Mouse (Mus musculus) ZHBTc4 (cell line): ENCODE results near the gene Pik3r1.

Source experiments
- DNase-seq: peaks from one replicate; pipeline ENCODE4 v3.0.0-alpha.2; 2011; ENCODE audit warnings: low read depth, low spot score

The Pik3r1 gene

DNA sequence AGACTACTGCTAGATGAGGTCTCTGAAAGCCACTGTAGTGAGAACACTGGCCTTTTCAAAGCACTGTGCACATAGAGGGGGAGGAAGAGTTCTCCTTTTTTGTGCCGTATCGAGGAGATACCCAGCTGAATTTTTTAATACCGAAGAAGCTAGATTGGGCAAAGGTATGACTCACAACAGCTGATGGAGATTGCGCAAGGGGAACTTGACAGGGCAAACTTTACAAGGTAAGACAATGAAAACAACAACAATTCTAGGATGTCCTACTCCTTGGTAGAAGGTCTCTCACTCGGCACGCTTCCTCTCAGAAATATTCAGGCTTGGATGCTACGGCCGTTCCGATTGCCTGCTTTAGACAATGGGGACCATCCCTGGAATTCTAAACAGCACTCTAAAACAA lies 55.9 kb downstream of the Pik3r1 start:
- DNase-seq = no peak

DNA sequence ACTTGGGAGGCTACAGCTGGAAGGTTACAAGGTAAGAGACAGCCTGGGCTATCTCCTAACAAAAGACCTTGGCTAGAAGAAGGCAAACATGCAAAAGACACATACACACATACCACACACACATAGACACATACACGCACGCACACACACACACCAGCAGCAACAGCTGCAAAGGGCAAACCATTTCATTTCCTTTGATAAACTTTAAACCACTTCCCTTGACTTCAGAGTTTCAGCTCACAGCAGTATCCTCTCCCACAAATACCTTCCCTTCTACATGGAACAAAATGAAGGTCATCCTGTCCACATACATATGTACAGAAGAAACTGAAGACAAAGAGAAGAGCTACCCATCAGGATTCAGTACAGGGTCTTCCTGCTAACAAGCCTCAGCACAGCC lies 56.7 kb downstream of the Pik3r1 start:
- DNase-seq = no peak

DNA sequence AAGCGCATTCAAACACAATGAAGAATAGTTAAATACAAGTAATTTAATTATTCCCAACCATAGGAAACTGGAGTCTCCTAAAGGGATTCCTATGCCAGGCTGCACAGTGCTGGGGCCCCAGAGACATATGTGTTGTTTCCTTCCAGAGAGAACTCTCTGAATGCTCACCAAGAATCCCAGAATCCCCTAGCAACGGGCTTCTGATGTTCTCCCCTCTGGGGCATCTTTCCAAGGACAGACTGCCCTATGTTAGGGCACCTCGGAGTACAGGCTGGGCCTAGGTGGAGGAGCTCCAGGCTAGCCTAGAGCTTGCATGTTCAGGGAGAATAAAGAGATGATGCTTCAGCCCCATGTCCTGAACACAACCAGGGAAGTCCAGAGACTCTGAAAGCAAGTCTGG lies 58.2 kb downstream of the Pik3r1 start:
- no peak for DNase-seq

DNA sequence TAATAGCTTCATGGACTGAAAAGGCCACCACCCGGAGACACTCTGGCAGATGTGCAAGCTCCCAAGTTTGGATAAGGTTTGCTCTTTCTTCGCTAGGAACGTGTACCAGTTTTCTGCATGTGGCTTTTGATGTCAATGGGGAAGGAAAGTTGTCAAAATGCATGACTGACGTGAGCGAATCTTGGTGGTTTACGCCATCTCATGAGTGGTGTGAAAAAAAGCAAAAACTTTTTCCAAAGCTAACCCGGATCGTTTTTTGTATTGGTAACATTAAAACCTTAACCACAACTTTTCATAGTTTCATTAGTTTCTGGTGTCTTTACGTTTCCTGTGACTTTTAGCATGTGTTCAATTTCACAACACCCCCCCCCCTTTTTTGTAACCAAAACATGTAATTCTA lies 60.8 kb downstream of the Pik3r1 start:
- DNase-seq = no peak

DNA sequence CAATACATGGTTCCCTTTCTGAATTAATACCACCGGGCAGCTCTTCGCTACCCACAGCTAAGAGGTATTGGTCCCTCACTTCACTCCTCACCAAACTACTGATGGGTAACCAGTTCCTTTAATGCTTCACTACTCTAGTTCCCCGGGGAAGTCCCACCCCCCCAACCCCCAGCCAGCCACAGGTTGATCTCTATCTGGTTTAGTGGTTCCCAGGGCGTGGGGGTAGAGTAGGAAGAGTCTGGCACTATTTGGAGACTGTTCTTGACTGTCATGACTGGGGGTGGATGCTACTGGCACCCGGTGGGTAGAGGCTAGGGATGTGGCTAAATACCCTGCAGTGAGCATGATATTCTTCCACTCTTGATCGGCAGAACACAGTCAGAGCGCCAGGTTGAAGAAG lies 61.6 kb downstream of the Pik3r1 start:
- DNase-seq = no peak

DNA sequence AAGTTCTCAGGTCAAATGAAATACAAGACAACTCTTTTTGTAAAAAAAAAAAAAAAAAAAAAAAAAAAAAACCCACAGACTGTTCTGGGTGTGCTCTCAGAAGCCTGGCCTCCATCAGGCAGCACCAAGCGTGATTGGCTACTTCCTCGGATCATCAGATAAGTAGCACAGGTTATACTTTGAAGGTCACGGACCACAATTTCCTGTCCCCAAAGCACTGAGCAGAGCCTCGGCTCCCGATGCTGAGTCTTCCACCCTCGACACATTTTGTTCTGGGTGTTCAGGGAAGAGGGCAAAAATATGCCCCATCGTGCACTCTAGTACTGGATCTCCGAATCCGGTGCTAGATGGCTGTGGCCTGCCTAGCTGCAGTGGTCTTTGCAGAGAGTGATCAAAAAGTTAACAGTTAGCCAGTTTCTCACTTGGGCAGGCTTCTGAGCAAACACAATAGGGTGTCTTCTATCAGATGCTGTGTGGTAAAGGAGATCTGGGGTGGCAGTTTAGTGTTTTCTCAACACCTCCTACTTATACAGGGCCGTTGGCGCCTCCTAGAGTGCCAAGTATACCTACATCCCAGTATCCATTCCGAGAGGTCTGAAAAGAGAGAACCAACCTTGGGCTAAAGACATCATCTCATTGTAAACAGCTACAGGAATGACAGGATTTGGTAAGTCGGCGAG lies 65.8 kb downstream of the Pik3r1 start:
- no peak for DNase-seq

DNA sequence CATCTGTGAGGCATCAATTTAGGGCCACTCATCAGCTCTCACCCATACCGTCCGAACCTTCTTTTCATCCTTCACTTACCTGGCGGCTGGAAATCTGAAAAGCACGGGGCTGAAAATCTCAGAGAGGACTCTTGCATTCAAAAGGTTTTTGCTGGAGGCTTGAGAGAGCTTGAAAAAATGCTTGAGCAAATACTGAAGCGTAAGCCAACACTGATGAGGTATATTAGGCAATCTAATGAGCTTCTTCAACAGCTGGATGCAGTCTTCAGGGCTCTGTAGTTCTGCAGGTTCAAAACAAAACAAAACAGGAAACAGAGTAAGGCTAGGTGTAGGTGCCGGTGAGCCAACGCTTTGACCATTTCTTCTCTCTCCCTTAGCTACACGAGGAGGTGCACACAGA lies 66.4 kb downstream of the Pik3r1 start:
- no peak for DNase-seq

DNA sequence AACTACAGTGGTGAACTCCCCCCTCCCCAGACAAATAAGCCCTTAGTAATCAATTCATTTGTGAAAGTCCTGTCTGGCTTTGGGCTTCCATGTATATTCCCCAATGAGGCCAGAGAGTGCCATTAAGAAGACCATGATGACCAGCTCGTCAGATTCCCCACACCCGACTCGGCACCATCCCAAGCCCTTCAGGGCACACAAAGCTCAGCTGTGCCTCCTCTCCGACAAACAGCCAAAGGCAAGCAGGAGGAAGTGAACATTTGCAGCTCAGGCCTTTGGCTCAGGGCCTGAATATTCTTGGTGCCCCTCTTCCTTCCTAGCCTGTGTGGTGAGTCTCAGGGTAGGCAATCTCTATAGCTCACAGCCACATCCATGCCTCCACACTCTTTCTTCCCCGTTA lies 68.3 kb downstream of the Pik3r1 start:
- DNase-seq = no peak

DNA sequence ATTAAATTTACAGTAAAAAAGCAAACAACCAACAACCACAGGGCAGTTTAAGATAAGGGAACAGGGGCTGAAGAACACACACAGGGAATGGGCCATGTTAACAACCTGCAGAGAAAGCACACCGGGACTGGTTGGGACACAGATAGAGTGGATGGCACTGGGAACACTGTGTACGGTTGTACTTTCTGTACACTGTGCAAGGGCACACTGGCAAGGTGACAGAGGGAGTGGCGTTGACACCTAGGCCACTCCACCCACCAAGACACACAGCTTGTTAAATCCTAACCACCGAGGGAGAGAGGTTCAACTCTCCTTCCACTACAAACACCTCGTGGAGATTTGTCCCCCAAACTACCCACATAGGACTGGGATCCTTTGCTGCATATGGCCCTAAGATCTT lies 70.1 kb downstream of the Pik3r1 start:
- DNase-seq = no peak

DNA sequence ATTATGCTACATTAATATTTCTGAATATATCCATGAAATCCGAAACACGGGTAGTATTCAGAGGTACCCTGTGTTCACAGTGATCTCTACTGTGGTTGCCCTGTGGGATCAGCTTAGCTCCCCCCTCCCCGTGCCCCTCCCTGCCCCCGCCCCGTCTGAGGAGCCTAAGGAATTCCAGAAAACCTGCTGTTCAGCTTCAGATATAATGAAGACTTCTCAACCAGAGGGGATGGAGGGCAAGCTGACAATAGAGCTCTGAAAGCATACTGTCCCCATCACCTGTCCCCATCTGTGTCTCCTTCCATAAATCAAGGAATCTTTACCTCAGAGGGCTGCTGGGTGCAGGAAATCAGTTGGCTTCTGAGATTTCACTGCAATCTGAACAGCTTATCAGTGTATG lies 70.6 kb downstream of the Pik3r1 start:
- DNase-seq = no peak

DNA sequence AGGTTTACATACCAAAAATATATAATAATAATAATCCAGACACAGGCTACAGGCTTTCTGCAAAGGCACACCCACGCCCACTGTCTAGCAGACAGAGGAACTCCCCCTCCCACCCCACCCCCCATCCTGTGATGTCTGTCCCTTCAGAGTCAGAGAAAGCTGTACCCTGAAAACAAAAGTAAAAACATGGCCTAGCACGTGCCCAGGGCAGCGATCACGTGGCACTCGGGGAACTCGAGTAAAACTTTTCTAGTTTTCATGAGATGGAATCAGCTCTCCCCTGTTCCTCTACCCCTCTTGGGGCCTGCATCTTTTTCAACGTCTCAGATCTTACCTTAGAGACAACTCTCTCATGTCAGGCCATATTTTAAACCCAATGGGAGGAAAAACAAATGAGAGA lies 71.2 kb downstream of the Pik3r1 start:
- DNase-seq = no peak

DNA sequence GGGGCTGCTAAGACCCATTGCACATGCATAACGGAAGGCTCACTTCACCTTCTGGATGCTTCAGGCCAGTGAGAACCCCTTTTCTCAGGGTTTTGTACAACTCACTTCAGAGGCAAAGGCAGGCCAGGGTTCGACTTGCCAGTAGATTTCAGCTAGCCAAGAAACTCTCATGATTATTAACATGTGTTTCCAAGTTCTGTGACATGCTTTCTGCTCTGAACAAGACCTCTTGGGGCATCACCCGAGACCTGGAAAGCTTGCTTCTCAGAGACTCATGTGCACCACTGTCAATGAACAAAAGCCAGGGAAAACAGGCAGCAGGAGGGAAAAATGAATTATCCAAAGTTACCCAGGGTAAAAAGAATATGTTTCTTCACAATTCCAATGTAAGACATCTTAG lies 71.7 kb downstream of the Pik3r1 start:
- no peak for DNase-seq

DNA sequence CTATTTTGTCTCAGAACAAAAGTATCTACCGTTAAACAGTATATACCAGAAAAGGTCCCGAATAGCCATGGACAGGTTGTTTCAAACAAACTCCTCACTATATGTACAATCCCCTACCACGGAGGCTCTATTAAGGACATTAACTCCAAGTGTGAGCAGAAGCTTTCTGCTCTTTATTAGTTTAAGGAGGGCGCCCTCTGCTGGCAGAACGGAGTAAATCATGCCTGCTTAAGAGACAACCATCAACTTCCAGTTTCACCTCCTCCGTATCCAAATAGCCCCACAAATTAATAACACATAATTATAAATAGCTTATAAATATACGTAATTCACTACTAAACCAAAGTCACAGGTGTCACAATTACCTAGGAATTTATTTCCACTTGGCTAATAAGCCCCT lies 72.1 kb downstream of the Pik3r1 start:
- peak; percentile 87 for DNase-seq

DNA sequence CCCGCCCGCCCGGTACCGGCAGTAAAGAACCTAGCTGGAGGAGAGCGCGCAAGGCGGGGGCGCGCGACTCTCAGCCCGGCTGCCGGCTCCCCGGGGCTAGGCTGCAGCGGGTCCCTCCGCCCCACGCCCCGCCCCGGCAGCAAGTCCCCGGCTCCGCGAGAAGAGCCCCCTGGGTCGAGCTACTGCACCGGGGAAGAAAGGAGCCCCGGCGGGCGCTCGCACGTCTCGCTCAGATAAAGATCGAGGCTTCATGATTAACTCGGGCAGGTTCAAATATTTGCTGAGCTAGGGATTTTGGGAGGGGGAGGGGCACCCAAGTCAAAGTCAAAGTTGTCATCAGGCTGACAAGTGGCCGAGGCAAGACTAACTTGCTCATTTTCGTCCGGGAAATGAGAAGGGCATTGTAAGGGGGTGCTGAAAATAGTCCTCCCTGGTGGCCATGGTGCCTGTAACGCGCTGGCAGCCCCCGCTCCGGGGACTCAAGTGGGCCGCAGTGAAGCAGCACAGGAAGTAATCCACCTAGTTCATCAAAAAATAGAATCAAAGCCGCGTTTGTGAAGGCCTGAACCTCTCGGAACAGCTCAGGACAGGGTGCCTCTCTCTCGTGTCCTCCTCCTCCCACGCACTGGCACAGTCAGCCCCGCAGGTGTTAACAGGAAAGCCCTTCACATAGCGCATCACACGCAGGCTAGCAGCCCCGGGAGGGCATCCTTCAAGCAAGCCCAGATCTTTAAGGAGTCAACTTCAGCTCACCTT lies 73.3 kb downstream of the Pik3r1 start:
- DNase-seq = peak; percentile 75

DNA sequence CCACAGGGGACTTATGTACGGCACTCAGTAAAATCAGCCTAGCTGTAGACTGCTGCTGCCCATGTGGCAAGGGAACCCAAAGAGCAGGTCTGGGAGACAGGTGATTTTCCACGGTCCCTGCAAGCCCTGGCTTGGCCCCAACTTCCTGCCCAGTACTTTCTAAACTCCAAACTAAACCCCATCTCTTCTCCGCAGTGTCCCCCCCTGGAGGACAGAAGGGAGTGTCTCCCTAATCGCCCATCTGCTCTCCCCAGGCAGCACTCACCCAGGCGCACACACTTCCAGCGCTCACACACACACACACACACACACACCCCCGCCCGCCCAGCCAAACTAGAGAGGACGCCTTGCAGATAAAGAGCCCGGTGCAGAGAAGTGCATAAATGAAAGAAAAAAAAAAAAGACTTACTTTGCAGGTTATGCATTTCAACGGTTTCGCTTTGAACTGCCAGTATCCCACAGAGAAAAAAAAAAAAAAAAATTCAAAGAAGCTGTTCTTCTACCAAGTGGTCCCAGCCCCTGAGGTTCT lies 74.0 kb downstream of the Pik3r1 start:
- DNase-seq = peak; percentile 57

DNA sequence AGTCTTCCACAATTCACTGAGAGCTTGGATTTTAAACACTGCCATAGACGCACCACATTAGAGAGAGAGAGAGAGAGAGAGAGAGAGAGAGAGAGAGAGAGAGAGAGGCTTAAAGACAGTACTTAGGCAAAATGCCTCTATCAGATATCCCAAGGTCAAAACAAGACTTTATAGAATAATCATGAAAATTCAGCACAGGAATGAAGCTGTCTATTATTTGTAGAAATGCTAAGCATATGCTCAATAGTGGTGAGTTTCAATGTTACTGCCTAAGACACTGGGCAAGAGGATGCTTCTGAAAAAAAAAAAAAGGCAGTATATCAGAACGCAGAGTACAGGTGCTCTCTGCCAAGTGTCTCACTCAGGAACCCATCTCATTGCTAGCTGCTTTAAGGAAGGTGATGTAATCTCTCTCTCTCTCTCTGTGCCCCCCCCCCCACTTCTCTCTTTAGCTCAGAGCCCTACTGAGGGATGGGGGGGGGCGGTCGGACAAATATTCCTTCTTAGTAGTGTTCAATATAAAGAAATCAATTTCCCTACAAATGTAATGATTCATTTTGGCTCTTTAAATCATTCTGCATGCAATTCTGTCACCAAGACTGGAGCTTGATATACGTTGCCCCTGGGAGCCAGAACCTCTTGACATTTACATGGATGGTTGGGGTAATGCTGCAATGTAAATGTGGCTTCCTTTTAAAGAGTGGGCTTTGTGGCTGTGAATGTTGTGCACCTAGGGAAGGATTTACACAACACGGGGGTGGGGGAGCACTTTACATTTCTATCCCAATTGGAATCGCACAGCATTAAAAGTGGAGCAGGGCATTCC lies 74.9 kb downstream of the Pik3r1 start:
- DNase-seq = no peak

DNA sequence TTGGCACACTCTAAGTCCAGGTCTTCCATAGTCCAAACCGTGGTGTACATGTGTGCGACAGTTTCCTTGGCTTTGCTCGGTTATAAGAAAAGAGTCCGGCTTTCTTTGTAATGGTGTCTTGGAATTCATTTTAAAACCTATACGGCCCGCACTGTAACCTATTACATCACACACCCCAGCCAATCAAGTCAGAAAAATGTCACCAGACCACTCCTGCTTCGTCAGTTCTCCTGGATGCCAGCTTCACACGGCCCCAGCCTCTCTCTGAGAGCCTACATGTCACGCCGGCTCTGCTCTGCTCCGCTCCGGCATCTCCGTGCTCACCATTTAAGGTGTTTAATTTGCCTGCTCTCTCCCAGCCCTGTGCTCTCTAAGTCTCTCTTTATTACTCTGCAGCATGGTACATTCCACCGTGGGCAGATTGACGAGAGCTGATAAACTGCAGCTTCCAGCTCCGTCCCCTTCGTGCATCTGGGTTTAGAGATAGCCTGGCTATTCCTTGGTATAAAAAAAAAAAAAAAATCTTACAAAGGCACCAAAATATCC lies 75.7 kb downstream of the Pik3r1 start:
- DNase-seq = no peak

DNA sequence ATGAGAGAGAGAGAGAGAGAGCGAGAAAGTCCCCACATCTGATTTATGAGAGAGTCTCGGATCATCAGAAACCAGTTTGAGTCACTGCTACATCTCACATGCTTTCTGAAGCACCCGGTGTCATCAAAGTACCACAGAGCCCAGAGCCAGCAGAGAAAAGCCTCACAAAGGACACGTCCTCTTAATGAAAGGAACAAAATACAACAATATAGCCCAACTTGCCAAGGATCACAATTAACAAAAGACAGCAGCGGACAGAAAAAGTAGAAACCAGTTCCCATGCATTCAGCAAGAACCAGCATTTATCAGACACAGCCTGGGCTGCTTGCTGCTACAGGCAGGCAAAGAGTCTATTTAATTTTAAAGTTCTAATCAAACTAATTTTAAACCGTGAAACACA lies 76.3 kb downstream of the Pik3r1 start:
- no peak for DNase-seq

DNA sequence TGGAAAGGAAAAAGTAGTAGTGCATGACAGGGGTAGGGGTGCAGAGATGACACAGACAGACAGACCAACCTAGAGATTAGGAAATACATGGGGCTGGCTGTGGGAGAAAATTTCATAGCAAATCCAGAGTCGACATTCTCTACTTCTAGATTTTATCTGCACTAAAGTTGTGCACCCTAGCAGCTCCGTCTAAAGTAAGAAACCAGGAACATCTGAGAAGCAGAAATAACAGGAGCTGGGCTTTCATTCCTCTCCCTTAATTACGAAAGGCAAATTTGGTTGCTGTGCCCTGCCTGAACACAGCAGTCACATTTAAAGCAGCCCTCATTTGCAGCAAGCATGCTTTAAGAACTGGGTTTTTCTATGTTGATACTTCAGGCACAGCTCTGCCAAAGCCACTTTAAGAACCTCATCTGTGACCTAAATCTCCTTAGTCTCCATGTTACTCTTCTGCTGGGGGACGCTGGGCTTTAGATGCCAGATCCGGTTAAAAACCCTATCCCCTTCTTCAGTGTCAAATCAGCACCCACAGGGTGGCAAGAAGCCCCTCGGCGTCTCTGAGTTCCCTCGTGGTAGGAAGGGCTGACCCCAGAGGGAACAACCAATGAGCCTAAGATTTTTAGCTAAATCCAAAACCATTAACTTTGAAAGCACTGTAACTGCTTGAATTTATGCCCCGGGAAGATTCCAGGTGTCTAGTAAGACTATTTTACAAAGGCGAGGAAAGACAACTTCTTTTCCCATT lies 76.9 kb downstream of the Pik3r1 start:
- no peak for DNase-seq

DNA sequence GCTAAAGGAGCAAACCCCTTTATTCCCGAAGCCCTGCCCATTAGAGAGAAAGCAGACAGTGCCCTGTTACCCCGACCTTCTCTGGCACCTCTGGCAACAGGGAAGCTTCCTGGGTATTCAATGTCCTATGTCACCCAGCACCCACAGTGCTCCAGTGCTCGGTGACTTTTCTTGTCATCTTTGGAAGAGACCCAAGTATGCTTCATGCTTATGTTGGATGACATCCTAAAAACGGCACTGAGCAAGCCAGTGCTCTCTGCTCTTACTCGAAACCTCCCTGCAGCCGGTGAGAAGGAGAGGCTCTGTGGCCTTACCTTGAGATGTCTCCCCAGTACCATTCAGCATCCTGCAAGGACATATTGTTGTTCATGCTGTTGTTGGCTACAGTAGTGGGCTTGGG lies 77.8 kb downstream of the Pik3r1 start:
- DNase-seq = no peak

DNA sequence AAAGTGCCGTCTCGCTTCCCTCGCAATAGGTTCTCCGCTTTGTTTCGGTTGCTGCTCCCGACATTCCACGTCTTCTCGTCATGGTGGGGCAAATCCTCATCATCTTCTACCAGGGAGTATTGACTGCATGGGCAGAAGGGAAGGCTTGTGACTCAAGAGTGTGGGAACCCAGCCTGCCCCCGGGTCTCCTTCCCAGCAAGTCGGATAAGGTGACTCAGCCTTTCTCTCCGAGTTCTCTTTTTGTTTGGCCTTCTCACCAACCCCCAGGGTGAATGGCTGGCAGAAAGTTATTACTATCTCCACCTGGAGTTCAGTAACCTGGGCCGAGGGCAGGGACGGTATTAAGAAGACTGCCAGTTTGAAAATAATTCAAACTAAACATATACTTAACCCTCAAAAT lies 81.8 kb downstream of the Pik3r1 start:
- no peak for DNase-seq
